Mouse (Mus musculus): ENCODE data around the gene Dusp10.

The Dusp10 gene

GRCm38 (mm10) chr1:184013106-184013505, at the start of gene Dusp10:
Gene Dusp10, plus strand, starts transcription at chr1:184013302.
- no peak for DNase-seq

- DNase-seq: no peak
Observed at GRCm38 (mm10) chr1:183965341-183965740, 47.8 kb upstream of the Dusp10 start.

- DNase-seq: no peak
Observed at GRCm38 (mm10) chr1:183969265-183969664, 43.8 kb upstream of the Dusp10 start.

DNA sequence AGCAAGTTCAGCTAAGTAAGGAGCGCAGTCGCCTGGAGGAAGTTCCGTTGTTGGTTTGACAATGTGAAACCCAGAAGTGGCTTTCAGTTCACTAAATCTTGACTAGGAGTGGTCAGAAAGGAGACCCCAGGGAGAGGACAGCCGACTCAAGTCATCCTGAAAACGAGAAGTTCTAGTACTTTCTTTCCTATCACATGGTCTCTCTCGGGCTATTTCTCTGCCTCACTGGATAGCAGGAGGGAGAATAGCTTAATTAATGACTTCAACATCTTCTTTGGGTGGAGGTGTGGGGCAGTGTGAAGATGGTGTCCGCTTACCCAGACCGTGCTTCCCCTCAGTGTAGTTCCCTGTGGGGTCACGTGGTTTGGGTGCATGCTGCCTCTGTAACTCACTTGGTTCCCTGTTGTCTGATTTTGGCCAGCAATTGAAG, 33.3 kb upstream of the Dusp10 start:
- DNase-seq: no peak

DNA sequence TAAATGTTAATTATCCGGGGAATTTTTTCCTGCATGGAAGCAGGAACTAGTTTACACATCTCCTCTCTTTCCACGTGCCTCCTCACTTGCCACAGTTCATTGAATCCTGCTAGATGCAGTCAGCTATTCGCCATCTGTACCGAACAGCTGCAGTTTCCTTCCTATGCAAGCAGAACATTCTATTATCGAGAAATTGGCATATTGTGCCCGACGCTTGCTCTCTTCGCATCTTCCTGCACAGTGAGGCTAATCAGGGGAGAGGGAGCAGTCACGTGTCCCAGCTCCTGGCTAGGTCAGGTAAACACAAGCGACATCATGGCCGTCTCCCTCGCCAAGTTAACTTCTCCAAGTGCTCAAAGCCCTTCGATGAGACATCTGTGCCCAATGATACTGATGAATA, 31.0 kb upstream of the Dusp10 start:
- DNase-seq: peak; percentile 28 to 37

DNA sequence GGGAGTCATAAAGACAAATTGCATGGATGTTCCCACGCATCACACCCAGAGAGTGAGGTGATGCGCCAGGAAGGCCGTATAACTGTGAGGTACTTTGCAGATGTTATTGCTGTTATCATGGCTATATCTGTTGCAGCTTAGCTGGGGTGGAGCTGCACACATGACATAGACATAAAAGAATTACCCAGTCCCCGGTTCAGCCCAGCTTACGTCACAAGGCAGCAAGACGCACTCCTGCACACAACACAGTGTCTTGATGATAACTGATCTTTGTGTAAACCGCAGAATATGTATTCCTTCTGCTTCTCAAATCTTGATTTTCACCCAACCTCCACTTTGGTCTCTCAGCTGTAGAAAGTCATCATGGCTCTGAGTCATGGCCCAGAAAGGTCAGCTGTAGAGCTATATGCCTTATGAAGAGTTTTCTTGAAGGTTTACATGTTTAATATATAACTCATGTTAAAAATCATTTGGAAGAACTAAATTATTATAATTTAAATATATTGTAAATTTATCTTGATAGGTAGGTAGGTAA, 25.3 kb upstream of the Dusp10 start:
- DNase-seq: no peak

DNA sequence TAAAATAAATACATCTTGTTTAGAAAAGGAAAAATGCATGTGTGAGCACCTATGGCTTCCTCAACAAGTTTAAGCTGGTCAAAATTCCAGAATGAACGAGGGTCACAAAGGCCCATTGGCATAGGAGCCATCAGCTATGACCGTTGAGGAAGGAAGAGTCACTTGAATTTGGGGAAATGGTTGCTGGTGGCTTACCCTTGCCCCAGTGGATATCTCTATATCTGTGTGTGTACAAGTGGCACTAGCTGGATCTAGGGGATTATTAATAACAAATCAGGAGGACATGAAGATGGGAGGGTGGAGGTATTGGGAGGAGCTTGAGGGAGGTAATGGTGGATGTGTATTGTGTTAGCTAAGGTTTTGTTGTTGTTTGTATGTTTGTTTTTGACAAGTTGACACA, 21.2 kb upstream of the Dusp10 start:
- DNase-seq: no peak

DNA sequence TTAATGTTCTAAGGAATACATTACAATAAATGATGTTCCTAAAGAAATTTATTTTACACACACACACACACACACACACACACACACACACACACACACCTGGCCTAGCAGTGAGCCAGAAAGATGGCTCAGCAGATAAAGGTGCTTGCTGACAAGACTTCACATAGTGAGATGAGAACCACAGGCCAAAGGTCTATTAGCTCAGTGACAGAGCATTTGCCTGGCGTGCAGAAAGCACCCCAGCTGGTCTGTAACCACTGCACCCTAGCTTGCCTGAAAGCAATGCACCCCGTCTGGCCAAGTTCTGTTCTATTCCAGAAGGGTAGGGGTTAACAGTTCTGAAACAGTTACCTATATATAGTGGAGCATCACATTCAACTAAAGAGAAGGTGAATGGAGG, 15.9 kb upstream of the Dusp10 start:
- DNase-seq: no peak

DNA sequence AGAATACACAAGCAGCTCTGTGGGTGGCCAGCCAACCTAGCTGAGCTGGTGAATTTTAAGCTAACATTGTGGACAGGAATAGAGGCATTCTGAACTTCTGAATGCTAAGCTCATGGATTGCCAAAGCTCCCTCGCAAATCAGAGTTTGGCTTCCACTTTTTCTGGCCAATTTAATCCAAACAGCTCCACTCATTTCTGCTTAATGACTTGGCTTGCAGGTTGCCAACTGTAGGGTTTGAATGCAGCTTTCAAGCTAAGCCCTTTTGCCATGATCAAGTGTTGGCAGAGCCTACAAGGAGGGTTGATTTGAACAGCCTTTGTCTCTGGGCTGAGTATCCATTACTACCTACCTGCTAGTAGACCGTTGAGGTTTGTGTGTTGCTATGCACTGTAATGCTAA, 10.6 kb upstream of the Dusp10 start:
- no peak for DNase-seq

DNA sequence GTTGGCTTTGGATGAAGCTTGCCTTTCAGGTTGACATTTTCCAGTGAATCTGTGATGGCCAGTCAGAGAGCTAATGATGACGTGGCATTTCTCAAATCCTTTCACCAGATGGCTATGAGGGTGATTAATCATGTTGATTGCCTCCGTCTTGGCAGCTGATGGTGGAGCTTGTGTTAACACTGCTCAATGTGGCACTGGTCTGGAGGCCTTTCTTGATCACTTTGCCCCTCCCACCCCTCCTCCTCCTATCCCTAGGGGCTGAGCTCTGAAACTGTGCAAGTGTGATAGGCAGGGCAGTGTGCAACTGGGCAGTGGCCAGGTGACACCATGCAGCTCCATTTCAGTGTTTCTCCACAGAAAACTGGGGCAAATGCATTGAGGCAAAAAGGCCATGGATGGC, 8.8 kb upstream of the Dusp10 start:
- no peak for DNase-seq

DNA sequence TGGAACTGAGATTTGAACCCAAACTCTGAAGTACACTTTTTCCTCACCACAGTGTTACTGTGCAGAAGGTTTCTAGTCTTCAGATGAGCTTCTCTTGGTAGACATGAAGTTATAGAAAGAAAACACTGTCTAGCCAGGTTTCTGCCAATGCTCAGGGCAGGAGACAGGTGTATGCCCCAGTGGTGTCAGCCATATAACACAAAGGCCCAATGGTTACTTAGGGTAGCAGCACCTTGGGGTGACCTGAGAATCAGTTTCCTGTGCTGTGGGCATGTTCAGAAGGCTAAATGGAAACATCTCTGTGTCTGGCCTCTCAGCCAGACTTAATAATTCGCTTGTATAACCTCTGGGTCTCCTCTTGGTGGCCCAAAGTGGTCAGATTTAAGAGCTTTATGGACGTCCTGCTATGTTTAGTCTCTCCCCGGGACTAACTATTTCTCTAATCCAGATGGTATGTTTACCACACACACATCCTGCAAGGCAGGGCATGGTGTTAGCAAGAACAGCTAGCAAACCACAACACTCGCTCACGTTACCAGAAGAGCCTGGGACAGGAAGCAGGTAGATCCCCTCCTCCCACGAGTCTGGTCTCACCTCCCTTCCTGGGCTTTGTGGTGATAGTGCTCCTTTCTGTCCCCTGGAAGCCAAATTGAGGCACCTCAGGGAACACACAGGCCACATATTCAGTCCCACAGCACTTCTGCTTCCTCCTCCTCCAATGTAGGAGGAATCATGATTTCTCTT, 7.6 kb upstream of the Dusp10 start:
- DNase-seq: no peak

- DNase-seq: no peak
Observed at GRCm38 (mm10) chr1:184006086-184006485, 7.0 kb upstream of the Dusp10 start.

- DNase-seq: no peak
Observed at GRCm38 (mm10) chr1:184011311-184011710, 1.8 kb upstream of the Dusp10 start.

DNA sequence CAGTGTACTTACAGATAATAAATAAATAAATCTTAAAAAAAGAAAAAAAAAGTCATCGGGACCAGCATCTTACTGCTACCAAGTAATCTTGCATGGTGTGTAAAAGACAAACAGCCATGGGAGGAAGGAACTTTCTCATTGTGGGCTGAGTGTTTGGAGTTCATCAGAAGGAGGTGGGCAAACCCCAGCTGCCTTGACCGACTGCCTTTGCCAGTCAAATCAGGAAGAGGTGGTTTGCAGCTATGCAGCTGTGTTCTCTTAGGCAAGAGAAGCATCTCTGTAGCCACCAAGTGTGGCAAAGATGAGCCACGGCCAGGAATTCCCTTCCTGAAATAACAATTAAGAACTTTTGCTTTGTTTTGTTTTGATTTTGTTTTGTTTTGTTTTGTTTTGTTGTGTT, 989 bp downstream of the Dusp10 start:
- no peak for DNase-seq

GRCm38 (mm10) chr1:184015995-184016730, 3.1 kb downstream of the Dusp10 start:
- DNase-seq: no peak

DNA sequence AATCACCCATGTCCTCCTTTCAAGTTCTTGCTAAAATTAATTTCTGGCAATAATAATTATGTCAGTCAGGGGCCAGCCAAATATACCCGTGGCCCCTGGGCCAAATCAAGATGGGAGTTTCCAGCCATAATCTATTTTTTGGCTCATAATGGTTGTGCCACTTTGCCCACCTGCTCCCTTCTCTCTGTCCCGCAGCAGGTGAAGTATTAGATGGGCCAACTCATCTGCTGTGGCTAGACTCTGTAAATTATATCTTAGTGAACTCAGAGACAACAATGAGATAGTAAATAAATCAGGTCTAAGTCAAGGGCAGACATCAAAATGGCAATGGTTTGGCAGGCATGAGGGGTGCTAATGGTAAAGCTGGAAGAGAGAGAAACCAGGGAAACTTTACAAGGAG, 4.5 kb downstream of the Dusp10 start:
- no peak for DNase-seq

GRCm38 (mm10) chr1:184019042-184019721, 6.1 kb downstream of the Dusp10 start:
- DNase-seq: no peak

GRCm38 (mm10) chr1:184019722-184020107, 6.6 kb downstream of the Dusp10 start:
- no peak for DNase-seq

- DNase-seq: no peak
Observed at GRCm38 (mm10) chr1:184023971-184024370, 10.9 kb downstream of the Dusp10 start.

DNA sequence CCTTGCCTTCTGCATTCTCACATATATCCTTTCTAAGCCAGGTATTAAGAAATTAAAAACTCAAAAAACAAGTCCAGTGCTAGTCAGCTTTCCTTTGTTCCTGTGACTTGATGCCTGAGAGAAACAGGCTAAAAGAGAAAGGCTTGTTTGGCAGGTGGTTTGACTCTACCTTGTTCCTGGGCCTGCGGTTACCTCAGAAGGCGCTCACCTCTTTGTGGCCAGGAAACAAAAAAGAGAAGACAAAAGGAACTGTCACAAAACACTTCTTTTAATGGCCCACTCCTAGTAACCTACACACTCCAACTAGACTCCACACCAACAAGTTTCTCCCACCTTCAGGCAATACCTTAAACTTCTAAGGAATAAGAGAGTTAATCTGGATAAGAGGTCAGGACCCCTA, 11.5 kb downstream of the Dusp10 start:
- no peak for DNase-seq

GRCm38 (mm10) chr1:184025079-184025478, 12.0 kb downstream of the Dusp10 start:
- DNase-seq: no peak

GRCm38 (mm10) chr1:184027039-184027438, 13.9 kb downstream of the Dusp10 start:
- no peak for DNase-seq

- DNase-seq: no peak
Observed at GRCm38 (mm10) chr1:184030070-184030802, 17.1 kb downstream of the Dusp10 start.

Data from cerebellum, postnatal 14 days (tissue).